Mouse (Mus musculus) stomach, embryonic 16.5 days (tissue): ENCODE data around the gene Hscb. TPM values are rescaled to one million over a fixed set of nuclear protein-coding genes. Genes with fewer than 3 reads are reported as not detected.
"Not testable (repeated sequence)": the region's sequence is repeated elsewhere in the genome, so short reads cannot be mapped to it uniquely, and the experiment has no call there.

ENCODE experiments used
- ATAC-seq: fragments of 200-750 bp; cut with Nextera tagmentation; 2 replicates; pipeline ENCODE4 v1.8.0; 2017; ENCODE audit warnings: moderate number of reproducible peaks, moderate TSS enrichment; ENCODE audit not compliant: insufficient read depth, low FRiP score
- H3K27ac ChIP-seq: fragments of 300-500 bp; sonication (generic); 2 replicates; pipeline ENCODE4 v1.5.1; 2014; ENCODE audit warnings: low read length
- H3K27me3 ChIP-seq: fragments of 300-500 bp; sonication (generic); 2 replicates; pipeline ENCODE4 v1.6.1; 2014; ENCODE audit warnings: low read length, control low read depth, mixed read lengths; ENCODE audit not compliant: control insufficient read depth, insufficient read depth
- H3K36me3 ChIP-seq: fragments of 300-500 bp; sonication (generic); 2 replicates; pipeline ENCODE4 v1.6.1; 2014; ENCODE audit warnings: low read length; ENCODE audit not compliant: control insufficient read depth, insufficient read depth
- H3K4me1 ChIP-seq: fragments of 300-500 bp; sonication (generic); 2 replicates; pipeline ENCODE4 v1.6.1; 2014; ENCODE audit warnings: low read length, control low read depth, mixed read lengths; ENCODE audit not compliant: control insufficient read depth, insufficient read depth
- H3K4me2 ChIP-seq: fragments of 300-500 bp; sonication (generic); 2 replicates; pipeline ENCODE4 v1.6.1; 2014; ENCODE audit warnings: low read depth, low read length, mixed read lengths
- H3K4me3 ChIP-seq: fragments of 300-500 bp; sonication (generic); replicated peaks from 2 replicates; pipeline ENCODE4 v1.5.1; 2014; ENCODE audit warnings: mild to moderate bottlenecking, low read length
- H3K9ac ChIP-seq: fragments of 300-500 bp; sonication (generic); 2 replicates; pipeline ENCODE4 v1.6.1; 2014; ENCODE audit warnings: low read length
- H3K9me3 ChIP-seq: fragments of 300-500 bp; sonication (generic); replicated peaks from 2 replicates; pipeline ENCODE4 v1.6.1; 2016; ENCODE audit warnings: low read length, control low read depth; ENCODE audit not compliant: control insufficient read depth
- WGBS: fragments of 180-500 bp; shearing (Covaris S2); extraction: QIAGEN DNeasy Blood & Tissue Kit; methylation state at CpG from one replicate; pipeline ENCODE4 v1.1.7; 2014; 5-methylcytosine and 5-hydroxymethylcytosine counted together
- polyA plus RNA-seq: library from polyadenylated mRNA; unstranded; fragments of >200 nt; fragmentation: Nextera tagmentation; extraction: Ambion mirVana; gene quantifications from 2 replicates; pipeline ENCODE4 v1.2.1, GENCODE M21; 2015

Gene Hscb
- 23.9 and 28.7 TPM in 2 replicates for polyA plus RNA-seq

- ATAC-seq: peak; percentile 98
- Histone ChIP-seq H3K9ac (peak within 1 kb of the TSS; percentile 83), H3K27me3 (no peaks in the 10 kb centered on the region), H3K4me2 (peak within 1 kb of the TSS; percentile 80), H3K9me3 (no peaks in the 10 kb centered on the region), H3K4me1 (peaks cover 20% of the 10 kb centered on the region), H3K27ac (peak within 1 kb of the TSS; percentile 85), H3K36me3 (no peaks in the 10 kb centered on the region; the same call in 1 of the 2 replicates), H3K4me3 (peak within 1 kb of the TSS; percentile 90)
- WGBS: under 1% methylated on average over 41 of the region's 41 CpGs
These were observed at the start of gene Hscb, which contains the start of gene Chek2 for GRCm38 (mm10) chr5:110839678-110840365. Hscb (minus strand) TSS chr5:110839777. Chek2 (plus strand) TSS chr5:110839979.

- WGBS: 87% methylated on average over 4 of the region's 4 CpGs
- no peak for ATAC-seq
These were observed 49.0 kb upstream of the Hscb start for GRCm38 (mm10) chr5:110888596-110888995.

DNA sequence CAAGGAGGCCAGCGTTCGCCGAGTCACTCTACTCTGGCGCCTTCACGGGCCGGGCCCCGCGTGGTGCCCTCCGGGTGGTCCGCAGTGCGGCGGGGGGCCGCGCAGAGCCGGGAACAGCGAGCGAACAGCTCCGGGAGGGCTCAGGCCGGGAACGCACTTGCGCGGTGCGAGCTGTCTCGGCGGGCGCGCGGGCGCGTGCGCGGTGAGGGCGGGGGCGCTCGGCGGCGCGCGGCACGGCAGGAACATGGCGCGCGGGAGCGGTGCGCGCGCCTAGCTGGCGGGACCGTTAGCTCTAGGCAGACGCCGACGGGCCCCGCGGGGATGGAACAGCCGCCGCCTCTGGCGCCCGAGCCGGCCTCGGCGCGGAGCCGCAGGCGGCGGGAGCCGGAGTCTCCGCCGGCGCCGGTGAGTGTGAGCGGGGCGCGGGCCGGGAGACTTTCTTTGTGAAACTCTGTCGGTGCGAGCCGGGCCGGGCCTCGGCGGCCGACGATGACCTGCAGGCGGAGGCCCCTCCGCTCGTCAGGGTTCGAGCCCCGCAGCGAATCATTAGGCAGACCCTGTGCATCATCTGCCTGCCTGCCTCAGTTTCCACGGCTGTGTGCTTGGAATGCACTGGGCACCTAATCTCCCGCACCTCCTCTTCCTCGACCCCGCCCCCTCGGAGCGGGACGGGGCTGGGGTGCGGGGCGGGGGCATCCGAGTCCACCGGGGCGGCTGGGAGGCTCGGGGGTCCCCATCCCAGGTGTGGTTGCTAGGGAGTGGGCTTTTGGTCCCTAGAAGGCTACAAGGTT, 40.2 kb upstream of the Hscb start, which contains the start of gene Ttc28:
Gene Ttc28 (plus strand): TSS at position 220 of the 791 bp plus-strand sequence.
- peak within 1 kb of the TSS; percentile 78 for H3K4me3 ChIP-seq
- peak; percentile 91 for ATAC-seq
- under 1% methylated on average over 99 of the region's 101 CpGs for WGBS
- H3K27me3 ChIP-seq: no peaks in the 10 kb centered on the region
- H3K9me3 ChIP-seq: no peaks in the 10 kb centered on the region
- H3K4me1 ChIP-seq: no peaks in the 10 kb centered on the region
- no peaks in the 10 kb centered on the region for H3K36me3 ChIP-seq
- peak within 1 kb of the TSS; percentile 78 for H3K4me2 ChIP-seq
- H3K27ac ChIP-seq: peak within 1 kb of the TSS; percentile 68
- peak within 1 kb of the TSS; percentile 87 for H3K9ac ChIP-seq

More at GRCm38 (mm10) chr5:110888596-110888995, 49.0 kb upstream of the Hscb start:
- Histone ChIP-seq H3K27me3 (no peaks in the 10 kb centered on the region), H3K4me3 (no peak overlapping the region), H3K36me3 (no peaks in the 10 kb centered on the region; the same call in 1 of the 2 replicates), H3K4me2 (no peak overlapping the region), H3K4me1 (no peaks in the 10 kb centered on the region), H3K27ac (no peak overlapping the region), H3K9ac (no peak overlapping the region), H3K9me3 (no peaks in the 10 kb centered on the region)

DNA sequence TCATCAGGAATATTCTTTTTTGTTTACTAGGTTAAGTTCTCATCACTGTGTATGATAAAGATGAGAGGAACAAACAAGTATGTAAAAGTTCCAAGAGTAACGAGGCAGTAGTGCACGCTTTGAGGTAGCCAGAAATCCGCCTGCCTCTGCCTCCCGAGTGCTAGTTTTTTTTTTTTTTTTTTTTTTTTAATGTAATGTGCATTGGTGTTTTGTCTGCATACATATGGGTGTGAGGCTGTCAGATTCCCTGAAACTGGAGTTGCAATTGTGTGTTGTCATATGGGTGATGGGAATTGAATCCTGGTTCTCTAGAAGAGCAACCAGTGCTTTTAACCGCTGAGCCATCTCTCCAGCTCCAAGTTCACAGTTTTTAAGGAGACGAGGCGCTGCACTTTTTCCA, 39.5 kb upstream of the Hscb start:
- no peak for ATAC-seq

DNA sequence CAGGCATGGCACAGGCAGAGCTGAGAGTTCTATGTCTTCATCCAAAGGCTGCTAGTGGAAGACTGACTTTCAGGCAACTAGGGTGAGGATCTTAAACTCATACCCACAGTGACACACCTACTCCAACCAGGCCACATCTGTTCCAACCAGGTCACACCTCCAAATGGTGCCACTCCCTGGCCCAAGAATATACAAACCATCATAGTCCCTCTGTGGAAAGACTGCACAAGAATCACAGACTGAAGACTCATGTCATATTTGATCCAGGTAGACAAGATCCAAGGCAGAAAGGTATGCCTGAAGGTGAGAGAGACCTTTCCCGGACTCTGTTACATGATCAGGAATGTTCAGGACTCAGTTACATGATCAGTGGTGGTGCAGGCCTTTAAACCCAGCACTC, 38.9 kb upstream of the Hscb start:
- H3K9me3 ChIP-seq, H3K36me3 ChIP-seq, H3K27me3 ChIP-seq, H3K4me3 ChIP-seq, H3K9ac ChIP-seq, ATAC-seq, H3K4me1 ChIP-seq, H3K4me2 ChIP-seq, H3K27ac ChIP-seq: not testable (repeated sequence)
- WGBS: 88% methylated on average over 1 of the region's 1 CpGs

More for the DNA sequence above, 39.5 kb upstream of the Hscb start:
- no peaks in the 10 kb centered on the region for H3K4me1 ChIP-seq
- peak overlapping the region; percentile 78 for H3K4me3 ChIP-seq
- peak overlapping the region; percentile 87 for H3K9ac ChIP-seq
- 62% methylated on average over 7 of the region's 7 CpGs for WGBS
- H3K27me3 ChIP-seq: no peaks in the 10 kb centered on the region
- H3K4me2 ChIP-seq: peak overlapping the region; percentile 78
- no peaks in the 10 kb centered on the region for H3K9me3 ChIP-seq
- peak overlapping the region; percentile 68 for H3K27ac ChIP-seq
- no peaks in the 10 kb centered on the region for H3K36me3 ChIP-seq

GRCm38 (mm10) chr5:110877666-110878505, 38.3 kb upstream of the Hscb start:
- H3K9ac ChIP-seq: no peak overlapping the region

GRCm38 (mm10) chr5:110875286-110875685, 35.7 kb upstream of the Hscb start:
- Histone ChIP-seq H3K4me1 (peaks cover 2% of the 10 kb centered on the region; the same call in 1 of the 2 replicates), H3K27me3 (no peaks in the 10 kb centered on the region), H3K27ac (no peak overlapping the region), H3K4me3 (no peak overlapping the region), H3K36me3 (0 out of 2 replicates have a peak, but pooled peaks cover 2% of the 10 kb centered on the region), H3K4me2 (no peak overlapping the region), H3K9me3 (no peaks in the 10 kb centered on the region), H3K9ac (no peak overlapping the region)
- no peak for ATAC-seq
- WGBS: 82% methylated on average over 1 of the region's 1 CpGs

More at GRCm38 (mm10) chr5:110877666-110878505, 38.3 kb upstream of the Hscb start:
- Histone ChIP-seq H3K9me3 (no peaks in the 10 kb centered on the region), H3K4me1 (no peaks in the 10 kb centered on the region), H3K4me2 (no peak overlapping the region), H3K27me3 (no peaks in the 10 kb centered on the region), H3K27ac (no peak overlapping the region), H3K36me3 (no peaks in the 10 kb centered on the region), H3K4me3 (no peak overlapping the region)
- ATAC-seq: no peak
- 92% methylated on average over 5 of the region's 5 CpGs for WGBS

DNA sequence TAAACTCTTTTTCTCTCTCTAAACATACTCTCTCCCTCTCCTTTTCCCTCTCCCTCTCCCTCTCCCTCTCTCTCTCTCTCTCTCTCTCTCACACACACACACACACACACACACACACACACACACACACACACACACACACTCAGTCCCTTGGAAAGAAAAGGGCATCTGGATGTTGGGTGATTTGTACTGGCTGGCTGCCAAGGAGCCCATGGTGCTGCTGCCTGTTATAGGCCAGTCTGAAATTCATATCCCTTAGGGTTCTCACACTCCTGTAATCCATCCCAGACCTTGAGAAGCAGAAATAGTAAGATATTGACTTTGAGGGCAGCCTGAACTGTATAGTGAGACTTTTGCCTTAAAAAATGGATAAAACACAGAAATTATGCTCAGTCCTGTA, 35.1 kb upstream of the Hscb start:
- Histone ChIP-seq H3K27ac (no peak overlapping the region), H3K9me3 (no peaks in the 10 kb centered on the region), H3K4me1 (peaks cover 2% of the 10 kb centered on the region; the same call in 1 of the 2 replicates), H3K9ac (no peak overlapping the region), H3K36me3 (0 out of 2 replicates have a peak, but pooled peaks cover 2% of the 10 kb centered on the region), H3K4me3 (no peak overlapping the region), H3K27me3 (no peaks in the 10 kb centered on the region), H3K4me2 (no peak overlapping the region)
- ATAC-seq: no peak
